Mouse (Mus musculus): Measurements from ENCODE around the gene Fcrla. TPM values are rescaled to one million over a fixed set of nuclear protein-coding genes. Genes with fewer than 3 reads are reported as not detected.
A peak's percentile ranks its signal among the peaks of the same experiment; 100 is the strongest.

The Fcrla gene
- polyA plus RNA-seq, 1 experiment from 2014 or later, result 0.15 TPM

GRCm38 (mm10) chr1:170968576-170968975, 41.2 kb upstream of the Fcrla start:
- H3K4me2 ChIP-seq (ENCODE audit: low read length), result no peak overlapping the region
- peaks cover under 1% of the 10 kb centered on the region in 2 experiments; a peak in 2 of 4 replicates for H3K4me1 ChIP-seq (ENCODE audit: control insufficient read depth in 2 of 2, insufficient read depth in 2 of 2, low read length in 2 of 2)
- no peak overlapping the region for H3K27ac ChIP-seq (replicated peaks in 1 of 2; ENCODE audit: control insufficient read depth in 1 of 2, insufficient read depth in 1 of 2, low read depth in 2 of 2, low read length in 2 of 2)
- H3K36me3 ChIP-seq (ENCODE audit: control insufficient read depth, insufficient read depth, low read length), result no peaks in the 10 kb centered on the region
- H3K9me3 ChIP-seq (ENCODE audit: control insufficient read depth, low read length), result no peaks in the 10 kb centered on the region
- no peak overlapping the region for H3K9ac ChIP-seq (ENCODE audit: low read length)
- no peak for ATAC-seq (ENCODE audit: insufficient number of reproducible peaks, insufficient read depth, low FRiP score, low read depth)
- no peaks in the 10 kb centered on the region for H3K27me3 ChIP-seq (ENCODE audit: control insufficient read depth, insufficient read depth, low read length)
- WGBS, result 55% methylated on average over 1 of the region's 1 CpGs
- no peak overlapping the region for H3K4me3 ChIP-seq (ENCODE audit: control insufficient read depth in 1 of 2, insufficient read depth in 1 of 2, low read depth in 1 of 2, low read length in 2 of 2)

GRCm38 (mm10) chr1:170967581-170967980, 40.2 kb upstream of the Fcrla start:
- Histone ChIP-seq H3K9me3 (ENCODE audit: control insufficient read depth, low read length) (no peaks in the 10 kb centered on the region), H3K4me2 (ENCODE audit: low read length) (no peak overlapping the region), H3K9ac (ENCODE audit: low read length) (no peak overlapping the region), H3K27me3 (ENCODE audit: control insufficient read depth, insufficient read depth, low read length) (no peaks in the 10 kb centered on the region), H3K36me3 (ENCODE audit: control insufficient read depth, insufficient read depth, low read length) (no peaks in the 10 kb centered on the region), H3K4me1 (ENCODE audit: control insufficient read depth in 2 of 2, insufficient read depth in 2 of 2, low read length in 2 of 2) (peaks cover 8 to 10% of the 10 kb centered on the region in 2 experiments), H3K27ac (replicated peaks in 1 of 2; ENCODE audit: control insufficient read depth in 1 of 2, insufficient read depth in 1 of 2, low read depth in 2 of 2, low read length in 2 of 2) (no peak overlapping the region), H3K4me3 (ENCODE audit: control insufficient read depth in 1 of 2, insufficient read depth in 1 of 2, low read depth in 1 of 2, low read length in 2 of 2) (no peak overlapping the region)
- no peak for ATAC-seq (ENCODE audit: insufficient number of reproducible peaks, insufficient read depth, low FRiP score, low read depth)
- WGBS, result 76% methylated on average over 3 of the region's 3 CpGs

GRCm38 (mm10) chr1:170963087-170963486, 35.7 kb upstream of the Fcrla start:
- H3K27ac ChIP-seq (replicated peaks in 1 of 2; ENCODE audit: control insufficient read depth in 1 of 2, insufficient read depth in 1 of 2, low read depth in 2 of 2, low read length in 2 of 2), result peak overlapping the region in 1 of 2 experiments; percentile 71; a peak in 2 of 4 replicates
- no peaks in the 10 kb centered on the region for H3K27me3 ChIP-seq (ENCODE audit: control insufficient read depth, insufficient read depth, low read length)
- H3K9ac ChIP-seq (ENCODE audit: low read length), result no peak overlapping the region
- ATAC-seq (ENCODE audit: insufficient number of reproducible peaks, insufficient read depth, low FRiP score, low read depth), result peak; percentile 54
- H3K4me1 ChIP-seq (ENCODE audit: control insufficient read depth in 2 of 2, insufficient read depth in 2 of 2, low read length in 2 of 2), result peaks cover 17 to 18% of the 10 kb centered on the region in 2 experiments
- no peaks in the 10 kb centered on the region for H3K36me3 ChIP-seq (ENCODE audit: control insufficient read depth, insufficient read depth, low read length)
- 52% methylated on average over 7 of the region's 7 CpGs for WGBS
- no peaks in the 10 kb centered on the region for H3K9me3 ChIP-seq (ENCODE audit: control insufficient read depth, low read length)
- no peak overlapping the region for H3K4me2 ChIP-seq (ENCODE audit: low read length)
- H3K4me3 ChIP-seq (ENCODE audit: control insufficient read depth in 1 of 2, insufficient read depth in 1 of 2, low read depth in 1 of 2, low read length in 2 of 2), result no peak overlapping the region

- Histone ChIP-seq H3K4me1 (ENCODE audit: control insufficient read depth in 2 of 2, insufficient read depth in 2 of 2, low read length in 2 of 2) (peaks cover 17 to 18% of the 10 kb centered on the region in 2 experiments), H3K27ac (replicated peaks in 1 of 2; ENCODE audit: control insufficient read depth in 1 of 2, insufficient read depth in 1 of 2, low read depth in 2 of 2, low read length in 2 of 2) (peak overlapping the region; percentile 70 to 71), H3K27me3 (ENCODE audit: control insufficient read depth, insufficient read depth, low read length) (no peaks in the 10 kb centered on the region), H3K9ac (ENCODE audit: low read length) (peak overlapping the region; percentile 28; the same call in 1 of the 2 replicates), H3K4me3 (ENCODE audit: control insufficient read depth in 1 of 2, insufficient read depth in 1 of 2, low read depth in 1 of 2, low read length in 2 of 2) (no peak overlapping the region), H3K4me2 (ENCODE audit: low read length) (no peak overlapping the region; the same call in 1 of the 2 replicates), H3K9me3 (ENCODE audit: control insufficient read depth, low read length) (no peaks in the 10 kb centered on the region), H3K36me3 (ENCODE audit: control insufficient read depth, insufficient read depth, low read length) (no peaks in the 10 kb centered on the region)
- ATAC-seq (ENCODE audit: insufficient number of reproducible peaks, insufficient read depth, low FRiP score, low read depth), result peak; percentile 57; the same call in 1 of the 2 replicates
- WGBS, result 13% methylated on average over 2 of the region's 2 CpGs
Measured at GRCm38 (mm10) chr1:170962301-170962700, 34.9 kb upstream of the Fcrla start.

GRCm38 (mm10) chr1:170961101-170961500, 33.7 kb upstream of the Fcrla start:
- Histone ChIP-seq H3K27me3 (ENCODE audit: control insufficient read depth, insufficient read depth, low read length) (no peaks in the 10 kb centered on the region), H3K4me1 (ENCODE audit: control insufficient read depth in 2 of 2, insufficient read depth in 2 of 2, low read length in 2 of 2) (peaks cover 17 to 18% of the 10 kb centered on the region in 2 experiments), H3K4me3 (ENCODE audit: control insufficient read depth in 1 of 2, insufficient read depth in 1 of 2, low read depth in 1 of 2, low read length in 2 of 2) (no peak overlapping the region), H3K4me2 (ENCODE audit: low read length) (no peak overlapping the region), H3K9me3 (ENCODE audit: control insufficient read depth, low read length) (no peaks in the 10 kb centered on the region), H3K27ac (replicated peaks in 1 of 2; ENCODE audit: control insufficient read depth in 1 of 2, insufficient read depth in 1 of 2, low read depth in 2 of 2, low read length in 2 of 2) (no peak overlapping the region), H3K9ac (ENCODE audit: low read length) (no peak overlapping the region), H3K36me3 (ENCODE audit: control insufficient read depth, insufficient read depth, low read length) (no peaks in the 10 kb centered on the region)
- no peak for ATAC-seq (ENCODE audit: insufficient number of reproducible peaks, insufficient read depth, low FRiP score, low read depth)
- WGBS, result 80% methylated on average over 6 of the region's 6 CpGs

- ATAC-seq (ENCODE audit: insufficient number of reproducible peaks, insufficient read depth, low FRiP score, low read depth), result no peak
- no peaks in the 10 kb centered on the region for H3K27me3 ChIP-seq (ENCODE audit: control insufficient read depth, insufficient read depth, low read length)
- WGBS, result 61% methylated on average over 2 of the region's 2 CpGs
- H3K36me3 ChIP-seq (ENCODE audit: control insufficient read depth, insufficient read depth, low read length), result no peaks in the 10 kb centered on the region
- H3K9me3 ChIP-seq (ENCODE audit: control insufficient read depth, low read length), result no peaks in the 10 kb centered on the region
- H3K9ac ChIP-seq (ENCODE audit: low read length), result no peak overlapping the region
- 0 out of 4 replicates have a peak overlapping the region, but pooled peaks of 1 of the 2 experiments have one; percentile 34 for H3K27ac ChIP-seq (replicated peaks in 1 of 2; ENCODE audit: control insufficient read depth in 1 of 2, insufficient read depth in 1 of 2, low read depth in 2 of 2, low read length in 2 of 2)
- H3K4me1 ChIP-seq (ENCODE audit: control insufficient read depth in 2 of 2, insufficient read depth in 2 of 2, low read length in 2 of 2), result peaks cover 17 to 18% of the 10 kb centered on the region in 2 experiments
- no peak overlapping the region for H3K4me3 ChIP-seq (ENCODE audit: control insufficient read depth in 1 of 2, insufficient read depth in 1 of 2, low read depth in 1 of 2, low read length in 2 of 2)
- H3K4me2 ChIP-seq (ENCODE audit: low read length), result no peak overlapping the region
Measured at GRCm38 (mm10) chr1:170959791-170960190, 32.4 kb upstream of the Fcrla start.

- ATAC-seq (ENCODE audit: insufficient number of reproducible peaks, insufficient read depth, low FRiP score, low read depth), result no peak
- no peak overlapping the region for H3K4me3 ChIP-seq (ENCODE audit: control insufficient read depth in 1 of 2, insufficient read depth in 1 of 2, low read depth in 1 of 2, low read length in 2 of 2)
- no peak overlapping the region for H3K9ac ChIP-seq (ENCODE audit: low read length)
- no peaks in the 10 kb centered on the region for H3K9me3 ChIP-seq (ENCODE audit: control insufficient read depth, low read length)
- no peak overlapping the region for H3K27ac ChIP-seq (replicated peaks in 1 of 2; ENCODE audit: control insufficient read depth in 1 of 2, insufficient read depth in 1 of 2, low read depth in 2 of 2, low read length in 2 of 2)
- H3K36me3 ChIP-seq (ENCODE audit: control insufficient read depth, insufficient read depth, low read length), result no peaks in the 10 kb centered on the region
- no peak overlapping the region for H3K4me2 ChIP-seq (ENCODE audit: low read length)
- WGBS, result 42% methylated on average over 3 of the region's 3 CpGs
- no peaks in the 10 kb centered on the region for H3K27me3 ChIP-seq (ENCODE audit: control insufficient read depth, insufficient read depth, low read length)
- peaks cover 14% of the 10 kb centered on the region in 2 experiments for H3K4me1 ChIP-seq (ENCODE audit: control insufficient read depth in 2 of 2, insufficient read depth in 2 of 2, low read length in 2 of 2)
Measured at GRCm38 (mm10) chr1:170958225-170958624, 30.8 kb upstream of the Fcrla start.

GRCm38 (mm10) chr1:170953192-170953591, 25.8 kb upstream of the Fcrla start:
- ATAC-seq (ENCODE audit: insufficient number of reproducible peaks, insufficient read depth, low FRiP score, low read depth), result no peak
- Histone ChIP-seq H3K9ac (ENCODE audit: low read length) (no peak overlapping the region), H3K36me3 (ENCODE audit: control insufficient read depth, insufficient read depth, low read length) (no peaks in the 10 kb centered on the region), H3K27ac (replicated peaks in 1 of 2; ENCODE audit: control insufficient read depth in 1 of 2, insufficient read depth in 1 of 2, low read depth in 2 of 2, low read length in 2 of 2) (no peak overlapping the region), H3K9me3 (ENCODE audit: control insufficient read depth, low read length) (no peaks in the 10 kb centered on the region), H3K27me3 (ENCODE audit: control insufficient read depth, insufficient read depth, low read length) (no peaks in the 10 kb centered on the region), H3K4me1 (ENCODE audit: control insufficient read depth in 2 of 2, insufficient read depth in 2 of 2, low read length in 2 of 2) (no peaks in the 10 kb centered on the region), H3K4me2 (ENCODE audit: low read length) (no peak overlapping the region), H3K4me3 (ENCODE audit: control insufficient read depth in 1 of 2, insufficient read depth in 1 of 2, low read depth in 1 of 2, low read length in 2 of 2) (no peak overlapping the region)
- 70% methylated on average over 2 of the region's 2 CpGs for WGBS
